Mouse (Mus musculus) liver, embryonic 14.5 days (tissue): Measurements from ENCODE around the gene Ptch1.

Experiments used
- CTCF ChIP-seq: IDR thresholded peaks from 2 replicates; pipeline ENCODE4 v1.5.1; 2016; ENCODE audit warnings: antibody characterized with exemption, low read depth, control low read depth
- EP300 ChIP-seq: IDR thresholded peaks from 2 replicates; pipeline ENCODE4 v1.6.1; 2016; ENCODE audit warnings: antibody characterized with exemption, low read depth

- TF ChIP-seq EP300: no peak
- no peak for TF ChIP-seq CTCF
Measured at GRCm38 (mm10) chr13:63525571-63526197, 47.7 kb downstream of the Ptch1 start.
